Mouse (Mus musculus) layer of hippocampus, adult 6 months (tissue): Measurements from ENCODE around the gene Fcrl6. TPM values are rescaled to one million over a fixed set of nuclear protein-coding genes. Genes with fewer than 3 reads are reported as not detected.

Experiments used
- long read RNA-seq, 2 experiments: library from polyadenylated mRNA; unstranded; transcript quantifications; one replicate each; pipeline ENCODE4 v2.0.0; 2019 to 2020
- polyA plus RNA-seq: library from polyadenylated mRNA; unstranded; fragments of <200 nt; fragmentation: Nextera tagmentation; gene quantifications from 2 replicates; pipeline ENCODE4 v1.2.3, GENCODE M21; 2021

The Fcrl6 gene
- 0.09 TPM in 1 of 2 replicates, not detected in the other for polyA plus RNA-seq
- long read RNA-seq, experiment 1, result 0 reads
- long read RNA-seq, experiment 2, result 0 reads

GRCm38 (mm10) chr1:172602326-172602725 lies at the start of gene Fcrl6:
Gene Fcrl6, minus strand, starts transcription at chr1:172602551.

GRCm38 (mm10) chr1:172632451-172633326 lies 30.3 kb upstream of the Fcrl6 start, which contains the start of gene Dusp23:
Gene Dusp23, minus strand, starts transcription at chr1:172632962.

DNA sequence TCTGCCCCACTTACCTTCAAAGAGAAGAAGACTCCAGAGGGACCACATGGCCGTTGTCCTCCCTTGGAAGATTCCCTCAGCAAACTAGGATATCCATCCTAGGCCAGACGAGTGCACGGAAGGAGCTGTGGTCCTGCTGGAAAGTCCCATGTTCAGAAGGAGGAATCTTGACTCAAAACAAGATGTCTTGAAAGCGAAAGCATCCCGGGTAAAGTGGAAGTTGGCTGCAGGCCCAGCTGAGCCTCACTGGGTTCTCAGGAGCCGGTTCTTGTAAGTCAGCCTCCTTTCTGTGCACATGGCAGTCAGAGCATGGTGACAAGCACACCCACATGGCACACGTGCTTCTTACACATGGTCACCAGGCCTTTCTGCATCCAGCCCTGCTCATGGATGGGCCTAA lies 12.0 kb downstream of the Fcrl6 start, which contains the start of gene Slamf8:
Gene Slamf8, minus strand, starts transcription at position 184 of the 400 bp plus-strand sequence.

DNA sequence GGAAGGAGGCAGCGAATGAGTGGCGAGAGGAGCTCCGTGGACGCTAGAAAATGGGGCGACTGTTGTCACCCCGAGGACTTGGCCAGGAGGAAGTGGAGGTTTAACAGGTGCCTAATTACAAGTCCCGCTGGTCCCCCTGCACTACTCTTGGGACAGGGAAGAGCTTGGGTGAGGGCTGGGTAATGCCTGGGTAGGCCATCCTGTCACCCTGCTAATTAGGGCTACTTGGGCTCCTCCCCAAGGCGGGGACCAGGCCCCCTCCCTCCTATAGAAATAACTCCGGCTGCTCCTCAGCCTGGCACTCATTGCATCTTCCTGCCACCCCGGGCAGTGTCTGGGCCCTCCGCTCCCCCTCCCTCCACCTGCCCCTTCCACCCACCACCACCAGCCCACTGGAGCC lies 46.7 kb downstream of the Fcrl6 start, which contains the start of gene Vsig8:
Gene Vsig8, plus strand, starts transcription at position 301 of the 400 bp plus-strand sequence.

Other genes with a start within 250 kb of the Fcrl6 start
- 2.8 TPM in 2 replicates for gene Pigm, start 226.0 kb downstream of the Fcrl6 start, polyA plus RNA-seq
- 1.6 and 2.0 TPM in 2 replicates for gene Slamf9, start 127.2 kb downstream of the Fcrl6 start, polyA plus RNA-seq
- gene Igsf9, start 120.8 kb downstream of the Fcrl6 start, polyA plus RNA-seq, result 0.35 and 0.67 TPM in 2 replicates
- gene Tagln2, start 102.5 kb downstream of the Fcrl6 start, polyA plus RNA-seq, result 13.4 and 13.8 TPM in 2 replicates
- gene Cfap45, start 81.8 kb downstream of the Fcrl6 start, polyA plus RNA-seq, result 4.5 and 6.9 TPM in 2 replicates
- gene Vsig8, start 46.6 kb downstream of the Fcrl6 start, polyA plus RNA-seq, result 0.51 and 0.68 TPM in 2 replicates
- gene Slamf8, start 12.0 kb downstream of the Fcrl6 start, polyA plus RNA-seq, result 0.38 and 0.55 TPM in 2 replicates
- 13.2 and 14.1 TPM in 2 replicates for gene Dusp23, start 30.4 kb upstream of the Fcrl6 start, polyA plus RNA-seq
- not detected in 2 replicates for gene Crp, start 95.5 kb upstream of the Fcrl6 start, polyA plus RNA-seq